Mouse (Mus musculus) thymus, adult 2 months (tissue): ENCODE data around the gene Poc5.

Source experiments
- CTCF ChIP-seq: fragments of 200-500 bp; IDR thresholded peaks from 2 replicates; pipeline ENCODE4 v1.5.1; 2012; ENCODE audit warnings: mild to moderate bottlenecking, control low read depth, low read length, moderate library complexity, borderline replicate concordance; ENCODE audit not compliant: control insufficient read depth, poor library complexity, insufficient read depth; ENCODE audit errors: extremely low read depth
- POLR2A ChIP-seq: fragments of 200-500 bp; IDR thresholded peaks from 2 replicates; pipeline ENCODE4 v1.6.1; 2012; ENCODE audit warnings: mild to moderate bottlenecking, low read length, control low read depth, moderate library complexity; ENCODE audit not compliant: control insufficient read depth, poor library complexity, insufficient read depth; ENCODE audit errors: extremely low read depth

DNA sequence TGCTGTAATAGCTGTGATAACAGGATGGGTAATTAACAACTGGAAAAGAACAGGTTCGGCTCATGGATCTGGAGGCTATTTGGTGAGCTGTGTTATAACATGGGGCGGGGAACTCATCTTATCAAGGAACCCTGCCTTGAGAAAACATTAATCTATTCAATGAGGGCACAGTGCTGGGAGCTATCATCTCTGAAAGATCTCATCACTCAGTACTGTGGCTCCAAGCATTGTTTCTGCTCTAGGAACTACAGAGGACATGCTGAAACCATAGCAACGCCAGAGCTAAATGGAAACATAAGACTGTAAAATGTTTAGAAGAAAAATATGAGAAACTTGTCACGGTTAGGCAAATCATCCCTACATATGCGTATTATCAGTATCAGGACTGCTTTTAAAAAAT, 69.9 kb downstream of the Poc5 start:
- no peak for TF ChIP-seq POLR2A
- TF ChIP-seq CTCF, result no peak
